Mouse (Mus musculus): ENCODE results near the gene Gpr108.

Gpr108 gene

DNA sequence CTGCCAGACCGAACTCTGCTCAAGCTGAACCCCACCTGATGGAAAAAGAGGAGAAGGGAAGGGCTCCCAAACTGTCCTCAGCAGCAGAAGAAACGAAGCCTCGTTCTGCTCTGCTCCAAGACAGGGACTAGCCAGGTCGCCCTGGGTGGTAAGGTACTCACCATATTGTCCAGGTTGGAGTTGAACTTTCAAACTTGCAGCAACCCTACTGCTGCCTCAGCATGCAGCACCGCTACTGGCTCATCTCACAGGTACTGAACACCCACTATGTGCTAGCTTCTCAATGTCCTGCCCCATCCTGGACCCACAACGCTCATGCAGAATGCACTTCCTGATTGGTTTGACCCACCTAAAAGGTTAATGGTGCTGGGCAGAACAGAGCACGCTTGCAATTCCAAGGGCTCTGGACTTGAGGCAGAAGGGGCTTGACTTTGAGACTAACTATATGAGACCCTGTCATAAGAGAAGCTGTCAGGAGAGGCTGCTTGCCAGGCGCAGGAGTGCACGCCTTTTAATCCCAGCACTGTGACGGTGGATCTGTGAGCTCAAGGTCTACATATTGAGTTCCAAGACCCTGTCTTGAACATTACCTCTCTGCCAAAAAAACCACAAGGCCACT is 2.8 kb downstream of the Gpr108 start:
- no peak for DNase-seq (ENCODE audit: inconsistent ontology term)

DNA sequence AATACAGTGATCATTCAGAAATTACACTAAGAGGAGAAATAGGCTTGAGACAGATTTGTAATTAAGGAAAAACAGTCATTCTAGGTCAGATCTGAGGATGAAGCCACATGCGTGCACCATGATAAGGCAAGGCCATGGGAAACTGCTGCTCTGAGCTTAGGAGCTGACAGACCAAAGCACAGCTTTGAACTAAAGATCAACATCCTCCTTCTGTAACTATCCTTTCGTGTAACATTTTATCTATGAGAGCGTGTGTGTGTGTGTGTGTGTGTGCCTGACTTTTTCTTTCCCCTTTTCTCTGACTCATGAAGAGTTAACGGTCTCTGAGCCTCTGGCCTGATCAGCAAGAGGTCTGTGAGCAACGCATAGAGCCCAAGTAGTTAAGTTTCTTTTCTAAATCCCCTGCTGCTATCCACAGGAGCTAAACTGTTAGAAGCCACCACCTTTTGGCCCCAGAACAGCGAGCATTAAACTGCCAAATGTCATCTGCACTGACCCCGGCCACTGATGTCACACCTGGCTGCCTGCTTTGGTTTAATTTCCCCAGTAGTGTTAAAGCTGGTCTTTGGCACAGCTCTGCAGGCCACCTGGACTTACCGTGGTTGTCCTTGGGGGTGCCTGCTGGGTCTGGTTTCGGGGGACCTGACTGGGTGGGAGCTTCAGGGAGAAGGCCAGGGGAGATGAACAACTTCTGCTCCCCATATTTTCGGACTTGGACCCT is 4.4 kb downstream of the Gpr108 start:
- DNase-seq (ENCODE audit: inconsistent ontology term), result no peak

- no peak for DNase-seq (ENCODE audit: inconsistent ontology term)
Observed at GRCm38 (mm10) chr17:57237181-57237580, 11.1 kb downstream of the Gpr108 start.

GRCm38 (mm10) chr17:57235803-57236202 is 12.4 kb downstream of the Gpr108 start:
- no peak for DNase-seq (ENCODE audit: inconsistent ontology term)

DNA sequence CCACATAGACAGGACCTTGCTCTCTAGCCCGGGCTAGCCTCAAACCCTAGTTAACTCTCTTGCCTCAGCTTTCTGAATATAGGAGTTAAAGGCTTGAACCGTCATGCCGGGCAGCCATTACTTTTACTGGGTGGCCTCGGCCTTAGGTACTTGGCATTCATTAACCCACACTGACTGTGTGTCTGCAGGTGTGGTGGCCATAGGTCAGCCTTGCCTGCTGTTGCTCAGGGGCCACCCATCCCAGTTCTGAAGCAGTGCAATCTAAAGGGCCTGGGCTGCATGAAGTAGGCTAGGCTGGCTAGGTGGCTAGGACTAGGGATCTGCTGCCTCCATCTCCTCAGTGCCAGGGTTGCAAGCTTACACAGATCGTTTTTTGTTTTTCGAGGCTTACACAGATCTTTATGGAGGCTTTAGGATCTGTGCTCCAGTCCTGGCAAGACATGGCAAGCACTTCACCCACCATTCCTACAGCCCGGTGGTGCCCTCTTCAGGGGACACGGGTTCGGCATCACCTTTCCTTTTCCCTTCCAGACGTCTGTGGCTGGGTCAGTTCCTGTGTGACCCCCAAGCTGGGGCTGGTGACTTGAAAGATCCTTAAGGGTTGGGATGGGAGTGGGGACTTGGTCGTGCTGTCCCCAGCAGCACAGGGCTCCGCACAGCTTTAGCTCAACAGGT is 13.9 kb downstream of the Gpr108 start:
- no peak for DNase-seq (ENCODE audit: inconsistent ontology term)

DNA sequence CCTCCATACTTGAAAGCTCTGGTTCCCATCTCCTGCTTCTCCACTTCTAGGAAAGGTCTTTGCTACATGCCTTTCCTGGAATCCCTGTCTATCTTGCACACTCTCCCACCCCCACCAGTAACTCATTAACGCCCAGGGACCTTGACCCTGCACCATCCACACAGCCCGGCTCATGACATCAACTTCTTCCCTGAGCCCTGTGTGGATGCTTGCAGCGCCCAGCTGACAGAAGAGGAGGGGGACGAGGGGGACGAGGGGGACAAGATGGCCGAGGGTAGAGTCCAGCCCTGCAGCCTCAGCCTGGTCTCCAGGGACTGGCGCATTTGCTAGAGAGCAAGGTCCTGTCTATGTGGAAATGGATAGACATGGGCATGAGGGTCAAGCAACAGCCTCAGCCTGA is 15.2 kb downstream of the Gpr108 start:
- DNase-seq (ENCODE audit: inconsistent ontology term), result no peak

DNA sequence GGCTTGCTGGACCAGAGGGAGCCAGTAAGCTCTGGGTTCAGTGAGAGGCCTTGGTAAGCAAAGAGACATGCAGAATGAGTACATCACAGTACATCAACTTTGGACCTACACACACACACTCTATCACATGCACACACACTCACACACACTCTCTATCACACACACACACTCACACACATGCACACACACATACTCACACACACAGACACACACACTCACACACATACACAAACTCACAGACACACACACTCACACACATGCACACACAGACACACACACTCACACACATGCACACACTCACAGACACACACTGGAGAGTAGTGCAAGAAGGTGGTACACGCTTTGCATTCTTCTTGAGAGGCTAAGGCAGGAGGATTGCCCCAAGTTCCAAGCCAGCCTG is 16.0 kb downstream of the Gpr108 start:
- no peak for DNase-seq (ENCODE audit: inconsistent ontology term)

DNA sequence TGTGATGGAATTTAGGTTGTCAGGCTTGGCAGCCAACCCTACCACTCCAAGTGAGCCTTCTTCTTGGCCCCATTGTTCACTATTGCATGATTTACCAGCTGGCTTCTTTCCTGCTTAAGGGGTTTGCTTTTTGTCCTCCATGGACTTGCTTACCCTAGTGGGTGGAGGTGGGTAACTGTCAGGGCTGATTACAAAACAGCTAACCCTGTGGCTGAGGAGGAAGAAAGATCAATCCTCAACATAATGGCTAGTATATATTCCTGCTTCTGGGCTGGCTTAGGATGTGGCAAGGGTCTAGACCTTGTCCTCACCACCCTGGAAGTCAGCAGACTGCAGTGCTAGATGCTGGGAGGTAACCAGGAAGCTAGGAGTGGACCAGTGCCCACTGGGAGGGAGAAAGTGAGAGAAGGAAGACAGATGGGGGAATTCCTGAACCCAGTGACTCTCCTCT is 16.9 kb downstream of the Gpr108 start:
- DNase-seq (ENCODE audit: inconsistent ontology term), result peak; percentile 66

GRCm38 (mm10) chr17:57230728-57231125 is 17.5 kb downstream of the Gpr108 start:
- DNase-seq (ENCODE audit: inconsistent ontology term), result peak; percentile 53

DNA sequence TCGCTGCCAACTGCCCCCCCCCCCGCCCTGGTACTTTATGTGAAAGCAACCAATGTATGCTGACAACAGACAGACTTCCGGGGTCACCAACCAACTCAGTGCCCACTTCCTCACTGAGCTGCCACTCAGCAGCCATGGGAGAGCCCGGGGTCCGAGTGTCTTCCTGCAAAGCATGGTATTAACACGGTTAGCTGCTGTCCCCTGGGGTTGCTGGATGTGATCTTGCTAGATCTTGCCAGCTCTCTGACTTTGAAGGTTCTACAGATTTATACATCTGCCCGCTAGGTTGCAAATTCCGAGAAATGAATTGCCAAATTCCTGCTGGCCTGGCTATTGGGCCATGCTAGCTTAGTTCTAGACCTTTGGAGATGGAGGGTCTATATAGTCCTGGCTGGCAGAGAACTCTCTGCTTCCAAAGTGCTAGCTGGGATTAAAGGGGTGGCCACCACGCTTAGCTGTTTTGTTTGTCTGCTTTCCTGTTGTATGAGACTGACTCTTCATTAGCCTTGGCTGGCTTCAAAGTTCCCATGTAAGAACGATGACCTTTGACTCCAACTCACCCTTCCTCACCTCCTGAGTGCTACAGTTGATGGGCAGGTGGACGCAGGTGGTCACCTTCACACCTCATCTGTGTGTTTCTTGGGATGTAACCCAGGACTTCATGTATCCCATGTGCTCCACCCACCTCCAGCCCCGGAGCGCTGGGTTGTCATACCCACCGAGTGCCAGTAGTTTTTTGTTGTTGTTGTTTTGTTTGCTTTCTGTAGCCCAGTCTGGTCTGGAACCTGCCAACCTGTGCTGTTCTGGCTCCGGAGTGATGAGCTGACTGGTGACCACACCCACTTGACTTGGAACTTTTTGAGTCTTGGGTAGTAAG is 18.2 kb downstream of the Gpr108 start:
- DNase-seq (ENCODE audit: inconsistent ontology term), result peak; percentile 11

DNA sequence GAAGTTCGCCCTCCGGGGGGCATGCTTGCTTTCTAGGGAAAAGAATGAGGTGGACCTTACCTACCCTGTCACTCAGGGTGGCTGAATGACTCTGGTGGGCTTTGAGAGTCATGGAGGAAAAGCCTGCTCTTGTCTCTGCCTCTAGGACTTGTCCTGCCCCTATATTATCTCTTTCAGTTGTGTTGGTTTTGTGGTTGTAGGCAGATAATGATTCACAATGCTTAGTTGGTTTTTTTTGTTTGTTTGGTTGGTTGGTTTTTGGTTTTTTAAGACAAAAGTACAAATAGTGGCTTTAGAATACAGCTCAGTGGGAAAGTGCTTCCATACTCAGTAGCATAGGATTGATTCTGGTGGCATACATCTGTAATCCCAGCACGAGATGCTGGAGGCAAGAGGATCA is 19.4 kb downstream of the Gpr108 start:
- no peak for DNase-seq (ENCODE audit: inconsistent ontology term)

GRCm38 (mm10) chr17:57228014-57228413 is 20.2 kb downstream of the Gpr108 start, which contains the start of gene C3:
TSS of gene C3 (minus strand) at chr17:57228136.
- DNase-seq (ENCODE audit: inconsistent ontology term), result no peak

DNA sequence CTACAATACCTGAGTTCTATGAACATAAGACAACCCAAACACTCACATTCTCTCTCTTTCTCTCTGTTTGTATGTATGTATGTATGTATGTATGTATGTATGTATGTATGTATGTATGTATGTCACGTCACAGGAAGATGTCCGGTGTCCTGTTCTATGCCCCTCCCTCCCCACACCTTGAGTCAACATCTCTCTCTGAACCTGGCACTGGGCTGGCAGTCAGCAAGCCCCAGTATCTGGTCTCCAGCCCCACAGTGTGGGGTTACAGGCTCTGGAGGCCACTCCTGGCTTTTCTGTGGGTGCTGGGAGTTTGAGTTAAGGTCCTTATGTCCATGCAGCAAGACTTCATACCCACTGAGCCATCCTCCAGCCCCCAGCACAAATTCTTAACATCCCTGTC is 20.8 kb downstream of the Gpr108 start:
- DNase-seq (ENCODE audit: inconsistent ontology term), result no peak

DNA sequence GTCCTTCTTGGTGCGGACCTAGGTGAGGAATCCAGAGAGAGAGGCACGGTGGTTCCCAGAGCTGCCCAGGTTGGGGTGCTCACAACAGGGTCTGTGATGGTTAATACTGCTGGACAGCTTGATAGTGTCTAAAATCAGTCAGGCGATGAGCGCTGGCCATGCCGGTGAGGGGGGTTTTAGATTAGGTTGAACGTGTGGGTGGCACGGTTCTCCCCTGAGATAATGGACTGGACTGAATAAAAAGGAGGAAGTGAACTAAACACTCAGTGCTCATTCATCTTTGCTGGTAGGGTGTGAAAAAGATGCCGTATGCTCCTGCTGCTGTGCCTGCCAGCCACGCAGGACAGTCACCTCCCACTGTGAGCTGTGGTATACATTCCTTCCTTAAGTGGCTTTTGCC is 24.9 kb downstream of the Gpr108 start:
- DNase-seq (ENCODE audit: inconsistent ontology term), result no peak

DNA sequence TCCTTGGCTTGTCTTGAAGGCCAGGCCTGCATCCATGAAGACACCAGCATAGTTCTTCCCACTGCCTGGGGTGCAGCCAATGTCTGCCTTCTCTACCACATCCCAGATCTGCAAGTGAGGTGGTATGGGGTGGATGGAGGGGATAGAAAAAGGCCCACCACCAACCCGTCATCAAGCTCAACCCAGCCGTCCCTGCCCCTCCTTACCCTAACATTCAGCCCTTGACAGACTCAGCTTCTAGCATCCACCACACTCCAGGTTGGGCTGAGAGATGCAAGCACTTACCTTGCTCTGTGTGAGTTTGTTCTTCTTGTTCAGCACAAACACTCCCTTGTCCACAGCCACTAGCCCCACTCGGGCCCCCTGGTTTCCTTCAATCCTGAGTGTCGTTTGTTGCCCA is 26.3 kb downstream of the Gpr108 start:
- no peak for DNase-seq (ENCODE audit: inconsistent ontology term)

GRCm38 (mm10) chr17:57219884-57220207 is 28.4 kb downstream of the Gpr108 start:
- peak; percentile 24 for DNase-seq (ENCODE audit: inconsistent ontology term)

DNA sequence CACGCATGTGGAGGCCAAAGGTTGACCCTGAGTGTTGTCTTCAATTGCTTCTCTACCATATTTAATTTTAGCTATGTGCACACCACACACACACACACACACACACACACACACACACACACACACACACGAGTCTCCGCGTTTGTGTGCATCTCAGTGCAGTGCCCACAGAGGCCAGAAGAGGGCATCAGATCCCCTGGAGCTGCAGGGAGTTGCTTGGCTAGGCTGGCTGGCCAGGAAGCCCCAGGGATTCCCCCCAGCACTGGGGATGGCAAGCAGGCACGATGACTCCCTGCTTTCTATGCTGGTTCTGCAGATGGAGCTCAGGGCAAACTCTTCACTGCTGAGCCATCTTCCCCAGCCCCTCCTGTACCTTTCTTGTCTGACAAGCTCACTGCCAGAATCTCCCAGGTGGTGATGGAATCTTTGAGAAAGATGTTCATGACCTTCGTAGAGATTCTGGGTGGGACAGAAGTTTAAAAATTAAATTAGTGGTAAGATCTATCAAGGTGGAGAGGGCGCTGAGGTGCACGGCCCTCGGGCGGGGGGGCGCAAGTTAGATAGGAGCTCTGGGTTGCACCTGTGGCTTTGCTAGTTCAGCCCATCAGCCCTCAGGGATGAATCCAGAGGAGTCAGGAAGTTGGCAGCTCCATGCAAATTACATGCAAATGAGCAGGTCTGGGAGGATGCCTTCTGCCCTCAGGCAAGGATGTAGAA is 28.9 kb downstream of the Gpr108 start:
- DNase-seq (ENCODE audit: inconsistent ontology term), result peak; percentile 70

GRCm38 (mm10) chr17:57218335-57218900 is 29.8 kb downstream of the Gpr108 start:
- DNase-seq (ENCODE audit: inconsistent ontology term), result no peak

DNA sequence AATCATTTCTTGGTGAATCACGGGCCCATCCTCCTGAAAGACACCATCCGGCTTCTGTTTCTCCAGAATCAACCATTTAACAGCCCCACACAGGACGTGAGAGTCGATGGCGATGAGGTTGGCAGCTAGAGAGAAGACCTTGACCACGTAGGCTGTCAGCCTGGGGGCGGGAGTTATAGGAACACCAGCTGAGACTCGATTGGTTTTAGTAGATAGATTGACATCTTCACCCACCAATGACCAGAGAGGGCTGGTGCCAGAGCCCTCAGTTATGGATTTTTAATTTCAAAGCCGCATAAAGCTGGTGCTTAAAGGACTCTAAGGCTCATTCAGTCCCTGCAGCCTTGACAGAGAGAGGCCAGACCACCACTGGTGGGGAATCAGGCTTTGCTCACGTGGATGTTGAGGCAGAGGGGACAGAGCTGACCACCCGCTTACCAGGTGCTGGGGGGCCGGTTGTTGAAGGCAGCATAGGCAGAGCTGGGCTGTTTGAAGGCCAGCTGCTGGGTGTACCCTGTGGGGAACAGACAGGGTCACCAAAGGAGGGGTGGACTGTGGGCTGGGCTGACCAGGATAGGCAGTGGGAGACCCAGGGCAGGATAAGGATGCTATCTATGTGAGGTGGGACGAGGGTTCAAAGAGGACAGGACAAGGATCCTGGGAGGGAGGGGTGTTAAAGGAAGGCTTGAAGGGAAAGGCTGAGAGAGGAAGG is 33.4 kb downstream of the Gpr108 start:
- DNase-seq (ENCODE audit: inconsistent ontology term), result peak; percentile 19

DNA sequence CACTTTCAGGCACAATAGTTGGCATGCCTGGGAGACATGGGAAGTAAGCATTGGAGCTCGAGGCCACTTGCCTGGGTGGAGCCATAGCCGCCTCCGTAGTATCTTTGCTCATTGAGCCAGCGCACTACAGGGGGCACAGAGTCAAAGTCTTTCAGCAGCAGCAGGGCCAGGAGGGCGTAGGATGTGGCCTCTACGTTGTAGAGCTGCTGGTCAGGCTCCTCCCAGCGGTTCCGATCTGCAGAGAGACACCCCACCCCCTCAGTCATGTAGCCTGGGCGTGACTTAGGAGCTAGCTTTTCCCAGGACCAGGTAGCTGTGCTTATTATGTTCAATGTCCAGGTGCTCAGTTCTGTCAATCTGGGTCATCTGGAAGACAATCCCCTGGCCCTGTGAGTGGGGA is 36.7 kb downstream of the Gpr108 start:
- DNase-seq (ENCODE audit: inconsistent ontology term), result no peak
